Mouse (Mus musculus) spleen, adult 18-20 months (tissue): ENCODE data around the gene Sars2.
A peak's percentile ranks its signal among the peaks of the same experiment; 100 is the strongest.
"Not testable (repeated sequence)": the region's sequence is repeated elsewhere in the genome, so short reads cannot be mapped to it uniquely, and the experiment has no call there.

ENCODE experiments used
- DNase-seq, 2 experiments: peaks; one replicate each; pipeline ENCODE4 v3.0.0; 2022; ENCODE audit warnings: mixed read lengths in 2 of 2

Gene Sars2

DNA sequence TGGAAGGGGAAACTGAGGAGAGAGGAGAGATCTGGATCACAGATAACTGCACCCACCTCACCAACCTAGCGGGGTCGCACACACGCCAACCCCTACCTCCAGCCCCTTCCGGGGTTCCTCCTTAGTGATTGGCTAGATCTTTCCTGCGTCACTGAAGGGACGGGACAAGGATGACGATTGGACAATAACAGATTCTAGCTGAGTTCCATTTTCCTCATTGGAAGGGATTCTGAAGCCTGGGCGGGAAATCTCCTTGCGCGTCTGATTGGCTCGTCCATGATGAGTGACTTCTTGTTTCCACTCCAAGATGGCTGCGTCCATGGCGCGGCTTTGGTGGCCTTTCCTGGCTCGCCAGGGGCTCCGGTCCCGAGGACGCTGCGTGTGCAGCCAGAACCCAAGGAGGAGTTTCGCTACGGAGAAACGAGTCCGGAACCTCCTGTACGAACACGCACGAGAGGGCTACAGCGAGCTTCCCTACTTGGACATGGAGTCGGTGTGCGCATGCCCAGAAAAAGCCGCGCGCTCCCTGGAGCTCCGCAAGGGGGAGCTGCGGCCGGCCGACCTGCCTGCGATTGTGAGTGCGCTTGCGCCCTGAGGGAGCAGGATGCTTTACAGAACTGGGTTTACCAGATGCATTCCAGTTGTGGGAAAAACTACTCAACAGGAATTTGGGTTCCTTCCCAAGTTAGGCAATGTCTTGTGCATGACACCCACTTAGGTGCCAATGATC is at the start of gene Sars2, which contains the start of gene Mrps12:
Gene Sars2 (plus strand): TSS at position 284 of the 730 bp plus-strand sequence.
Gene Mrps12 (minus strand): TSS at position 112 of the 730 bp plus-strand sequence.
- DNase-seq, result peak; percentile 86 to 95

DNA sequence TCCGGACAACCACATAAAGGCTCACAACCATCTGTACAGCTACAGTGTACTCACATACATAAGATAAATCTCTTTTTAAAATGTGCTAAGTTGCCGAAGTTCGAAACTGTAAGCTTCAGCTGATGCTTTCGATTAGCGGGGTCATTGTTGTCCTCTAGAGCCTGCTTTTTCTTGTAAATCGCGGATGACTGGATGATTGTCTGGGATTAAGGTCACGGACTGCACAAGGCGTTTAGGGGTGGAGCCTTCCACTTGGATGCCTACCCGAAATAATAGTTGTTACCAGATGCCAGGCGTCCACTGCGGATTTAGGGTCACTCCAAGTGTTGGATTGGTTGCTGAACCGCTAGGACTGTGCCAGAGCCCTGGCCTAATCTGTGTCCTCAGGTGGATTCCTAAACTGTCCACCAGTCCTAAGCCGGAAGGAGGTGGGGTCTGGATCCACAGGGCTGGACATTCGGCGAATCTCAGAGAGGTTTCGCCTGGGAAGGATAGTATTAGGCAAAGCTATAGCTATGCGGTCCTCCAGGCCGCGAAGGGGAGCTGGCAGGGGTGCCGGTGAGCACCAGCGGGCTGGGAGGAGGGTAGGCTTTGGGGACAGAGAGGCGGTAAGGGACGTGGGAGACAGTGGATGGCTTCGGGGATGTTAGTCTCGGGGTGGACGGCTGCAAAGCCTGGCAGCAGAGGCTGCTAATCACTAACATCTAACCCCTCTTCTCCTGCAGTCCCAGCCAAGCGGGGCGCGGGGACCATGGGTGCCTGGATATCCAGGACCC is 49.1 kb upstream of the Sars2 start, which contains the start of gene Fbxo27:
Gene Fbxo27 (plus strand): TSS at position 305 of the 776 bp plus-strand sequence.
- no peak for DNase-seq

DNA sequence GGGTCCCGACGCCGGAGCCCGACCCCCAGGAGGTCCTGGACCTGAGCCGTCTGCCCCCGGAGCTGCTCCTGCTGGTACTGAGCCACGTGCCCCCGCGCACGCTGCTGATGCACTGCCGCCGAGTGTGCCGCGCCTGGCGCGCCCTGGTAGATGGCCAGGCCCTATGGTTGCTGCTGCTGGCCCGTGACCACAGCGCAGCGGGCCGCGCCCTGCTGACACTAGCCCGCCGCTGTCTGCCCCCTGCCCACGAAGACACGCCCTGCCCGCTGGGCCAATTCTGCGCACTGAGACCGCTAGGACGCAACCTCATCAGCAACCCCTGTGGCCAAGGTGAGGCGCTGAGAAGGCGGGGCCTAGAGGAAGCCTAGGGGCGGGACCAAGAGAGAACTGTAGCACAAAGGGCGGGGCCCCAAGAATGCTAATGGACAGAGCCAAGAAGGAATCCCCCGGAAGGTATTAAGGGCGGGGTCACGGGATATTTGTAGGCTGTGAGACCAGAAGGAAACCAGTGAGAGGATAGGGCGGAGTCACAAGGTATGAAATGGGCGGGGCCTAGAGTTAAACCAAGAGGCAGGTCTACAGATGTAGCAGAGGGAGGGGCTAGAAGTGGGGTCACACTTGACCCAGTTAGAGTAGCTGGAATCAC is 48.3 kb upstream of the Sars2 start:
- peak; percentile 54 to 65 for DNase-seq

DNA sequence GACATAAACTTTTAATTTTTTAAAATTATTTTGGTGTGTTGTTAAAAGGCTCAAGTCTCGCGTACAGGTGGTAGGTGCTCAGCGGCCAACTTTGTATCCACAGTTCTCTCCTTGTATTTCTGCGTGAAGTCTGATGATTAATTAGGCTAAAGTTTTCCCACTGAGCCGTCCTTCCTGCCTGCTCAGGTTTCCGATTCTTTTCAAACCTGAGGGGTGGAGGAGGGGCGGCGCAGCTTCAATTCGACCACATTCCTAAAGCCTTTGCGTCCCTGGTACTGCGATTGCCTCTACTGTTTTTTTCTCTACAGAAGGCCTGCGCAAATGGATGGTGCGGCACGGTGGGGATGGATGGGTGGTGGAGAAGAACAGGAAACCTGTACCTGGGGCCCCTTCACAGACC is 47.4 kb upstream of the Sars2 start:
- no peak for DNase-seq

DNA sequence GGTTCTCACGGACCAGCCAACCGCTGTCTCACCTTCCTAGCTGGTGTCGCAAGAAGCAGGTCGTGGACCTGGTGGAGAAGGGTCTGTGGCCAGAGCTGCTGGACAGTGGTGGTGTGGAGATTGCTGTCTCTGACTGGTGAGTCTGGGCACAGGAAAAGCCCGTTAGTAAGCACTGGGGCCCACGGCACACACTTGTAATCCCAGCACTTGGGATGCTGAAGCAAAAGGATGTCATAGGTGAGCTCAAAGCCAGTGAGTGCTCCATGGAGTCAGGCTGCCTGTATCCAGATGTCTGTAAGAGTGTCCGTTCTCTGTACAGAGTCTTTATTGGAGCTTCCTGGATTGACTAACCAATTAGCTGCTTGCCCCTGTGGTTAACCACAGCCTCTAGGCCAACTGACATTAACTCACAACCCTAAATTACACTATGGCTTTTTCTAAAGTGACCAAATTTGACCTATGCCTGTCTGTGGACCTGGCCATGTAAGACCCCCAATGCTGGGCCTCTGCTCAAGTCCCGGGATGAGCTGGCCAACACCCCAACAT is 46.8 kb upstream of the Sars2 start:
- no peak for DNase-seq

DNA sequence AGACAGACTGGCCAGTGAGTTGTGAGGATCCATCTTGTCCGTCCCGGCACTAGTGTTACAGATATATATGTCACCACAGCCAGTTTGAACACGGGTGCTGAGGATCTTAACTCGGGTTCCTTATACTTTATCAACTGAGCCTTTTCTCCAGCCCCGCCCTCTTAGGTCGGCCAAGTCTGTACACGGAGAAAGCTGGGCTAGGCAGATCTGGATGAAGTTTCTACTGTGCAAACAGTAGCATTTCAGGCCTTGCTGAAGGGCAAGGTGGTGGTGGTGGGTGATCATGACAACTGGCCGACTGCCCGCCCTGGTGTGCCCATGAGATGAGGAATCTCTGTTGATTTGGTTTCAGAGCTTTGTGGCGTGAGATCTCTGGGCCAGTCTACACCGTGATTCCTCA is 44.5 kb upstream of the Sars2 start:
- DNase-seq, result no peak

DNA sequence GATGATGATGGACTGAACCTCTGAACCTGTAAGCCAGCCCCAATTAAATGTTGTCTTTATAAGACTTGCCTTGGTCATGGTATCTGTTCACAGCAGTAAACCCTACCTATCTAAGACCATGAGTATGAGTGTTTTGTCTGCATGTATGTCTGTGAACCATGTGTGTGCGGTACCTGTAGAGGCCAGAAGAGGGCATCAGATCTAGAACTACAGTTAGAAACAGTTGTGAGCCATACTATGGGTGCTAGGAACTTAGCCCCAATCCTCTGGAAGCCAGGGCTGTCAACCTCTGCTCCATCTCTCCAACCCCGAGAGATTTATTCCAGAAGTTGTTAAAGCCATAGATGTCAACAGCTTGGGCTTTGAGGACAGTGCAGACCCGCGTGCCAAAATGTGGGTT is 41.5 kb upstream of the Sars2 start:
- DNase-seq, result no peak

DNA sequence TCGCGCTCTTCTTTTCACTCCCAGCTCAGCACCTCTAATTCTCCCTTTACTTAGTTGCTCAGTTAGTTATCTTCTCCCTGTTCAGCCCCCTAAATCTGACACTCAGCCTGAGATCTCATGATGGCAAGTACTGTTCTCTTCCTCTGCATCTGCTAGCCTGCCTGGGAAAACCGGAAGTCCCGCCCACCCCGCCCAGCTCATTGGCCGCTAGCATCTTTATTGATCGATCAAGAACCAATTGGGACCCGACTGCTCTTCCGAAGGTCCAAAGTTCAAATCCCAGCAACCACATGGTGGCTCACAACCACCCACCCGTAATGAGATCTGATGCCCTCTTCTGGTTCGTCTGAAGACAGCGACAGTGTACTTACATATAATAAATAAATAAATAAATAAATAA is 40.5 kb upstream of the Sars2 start:
- DNase-seq, result not testable (repeated sequence)

DNA sequence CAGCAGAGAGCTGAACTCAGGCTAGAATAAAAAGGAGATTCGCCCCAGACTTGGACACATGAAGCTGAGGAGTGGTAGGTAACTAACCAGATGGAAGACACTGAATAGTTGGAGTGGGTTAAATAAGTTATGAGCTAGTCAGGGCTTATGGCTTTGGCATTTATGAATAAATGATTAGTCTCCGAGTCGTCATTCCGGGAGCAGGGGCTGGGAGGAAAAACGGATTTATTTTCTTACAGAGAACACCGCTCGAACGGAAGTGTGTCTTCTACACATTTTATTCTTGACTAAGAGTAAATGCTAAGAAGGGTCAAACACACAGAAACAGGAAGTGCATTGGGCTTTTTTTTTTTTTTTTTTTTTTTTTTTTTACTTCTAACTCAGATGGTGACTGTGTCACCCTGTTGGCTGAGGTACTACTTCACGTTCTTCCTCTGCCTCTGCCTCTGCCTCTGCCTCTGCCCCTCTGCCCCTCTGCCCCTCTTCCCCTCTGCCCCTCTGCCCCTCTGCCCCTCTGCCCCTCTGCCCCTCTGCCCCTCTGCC is 39.1 kb upstream of the Sars2 start:
- no peak for DNase-seq

DNA sequence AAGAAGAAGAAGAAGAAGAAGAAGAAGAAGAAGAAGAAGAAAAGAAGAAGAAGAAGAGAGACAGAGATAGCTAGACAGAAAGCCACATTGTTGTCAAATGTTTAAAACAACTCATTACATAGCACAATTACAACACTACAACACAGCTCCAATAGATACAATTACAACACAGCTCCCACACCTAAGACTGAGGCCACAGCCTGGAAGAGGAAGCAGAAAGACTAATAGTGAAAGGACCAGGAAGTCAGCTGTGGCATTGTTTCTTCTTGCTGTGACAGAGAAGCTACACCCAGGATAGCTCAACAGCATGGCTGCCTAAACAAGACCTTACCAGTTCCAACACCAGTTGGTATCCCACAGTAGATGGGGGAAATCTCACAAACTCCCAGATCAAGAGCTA is 32.3 kb upstream of the Sars2 start:
- DNase-seq, result no peak

DNA sequence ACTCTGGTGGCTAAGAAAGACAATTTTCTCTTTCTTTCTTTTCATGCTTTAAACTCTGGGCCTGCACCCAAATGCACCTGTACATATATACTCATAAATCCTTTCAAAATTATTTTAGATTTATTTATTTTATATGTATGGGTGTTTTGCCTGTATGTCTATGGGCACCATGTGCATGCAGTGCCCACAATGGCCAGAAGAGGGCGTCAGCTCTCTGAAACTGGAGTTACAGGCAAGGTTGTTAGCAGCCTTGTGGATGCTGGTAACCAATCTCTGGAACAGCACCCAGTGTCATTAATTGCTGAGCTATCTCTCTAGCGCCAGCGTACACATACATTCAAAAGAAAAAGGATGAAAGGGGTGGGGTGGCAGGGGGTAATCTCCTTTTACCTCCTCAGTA is 30.8 kb upstream of the Sars2 start:
- no peak for DNase-seq

DNA sequence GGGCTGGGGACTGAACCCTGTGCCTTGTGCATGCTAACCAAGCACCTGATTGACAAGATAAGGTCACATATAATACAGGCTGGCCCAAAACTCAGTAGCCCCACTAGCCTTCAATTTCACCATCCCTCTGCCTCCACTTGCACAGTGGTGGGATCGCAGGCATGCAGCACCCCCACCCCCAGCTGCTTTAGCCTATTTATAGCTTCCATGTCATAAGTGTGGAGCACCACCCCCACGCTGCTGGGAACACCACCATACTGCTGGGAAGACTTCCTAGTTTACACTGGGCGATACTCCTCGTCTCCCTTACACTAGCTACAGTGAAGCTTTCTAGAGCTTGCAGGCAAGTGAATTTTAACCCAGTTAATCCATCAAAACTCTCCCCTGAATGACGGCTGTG is 27.1 kb upstream of the Sars2 start:
- DNase-seq, result no peak

DNA sequence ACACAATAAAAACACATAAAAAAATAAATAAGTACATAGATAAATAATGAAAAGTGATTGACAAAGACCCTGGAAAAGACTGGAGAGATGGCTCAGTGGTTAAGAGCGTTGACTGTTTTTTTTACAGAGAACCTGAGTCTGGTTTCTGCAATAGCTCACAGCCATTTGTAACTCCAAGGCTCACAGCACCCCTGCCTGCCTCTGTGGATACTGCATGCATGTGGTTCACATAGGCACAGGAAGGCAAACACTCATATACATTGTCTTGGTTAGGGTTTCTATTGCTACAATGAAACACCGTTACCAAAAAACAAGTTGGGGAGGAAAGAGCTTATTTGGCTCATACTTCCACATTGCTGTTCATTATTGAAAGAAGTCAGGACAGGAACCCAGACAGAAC is 26.2 kb upstream of the Sars2 start:
- DNase-seq, result no peak

DNA sequence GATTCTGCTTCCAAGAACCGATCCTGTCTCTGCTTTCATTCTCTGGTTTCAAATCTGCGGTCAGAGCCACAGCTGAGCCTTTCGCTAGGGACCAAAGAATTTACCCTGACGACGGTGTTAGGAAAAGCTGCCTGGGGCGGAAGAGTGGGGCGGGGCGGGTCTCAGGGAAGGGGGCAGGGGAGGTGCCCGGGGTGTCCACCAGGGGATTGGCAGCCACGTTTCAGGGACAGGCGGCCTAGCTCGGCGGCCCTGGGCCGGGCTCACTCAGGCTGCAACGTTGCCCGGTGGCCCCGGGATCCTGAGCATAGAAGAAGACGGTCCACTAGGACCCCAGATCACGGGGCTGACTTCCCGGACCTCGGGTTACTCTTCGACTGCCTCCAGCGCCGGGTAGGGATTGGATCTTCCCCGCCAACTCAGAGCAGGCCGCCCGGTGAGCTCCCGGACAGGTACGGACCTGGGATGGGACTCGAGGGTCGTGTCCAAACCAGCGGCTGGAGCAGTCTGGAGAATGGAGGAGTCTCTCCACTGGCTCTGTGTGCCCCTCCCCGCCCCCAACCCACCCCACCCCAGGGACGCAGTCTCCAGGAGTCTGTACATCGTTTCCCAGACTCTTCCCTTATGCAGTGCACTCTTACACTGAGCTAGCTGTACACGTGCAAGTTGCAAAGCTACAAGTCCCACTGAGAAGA is 25.1 kb upstream of the Sars2 start, which contains the start of gene Fbxo17:
Gene Fbxo17 (plus strand): TSS at position 215 of the 692 bp plus-strand sequence.
- DNase-seq, result peak; percentile 19 to 46

DNA sequence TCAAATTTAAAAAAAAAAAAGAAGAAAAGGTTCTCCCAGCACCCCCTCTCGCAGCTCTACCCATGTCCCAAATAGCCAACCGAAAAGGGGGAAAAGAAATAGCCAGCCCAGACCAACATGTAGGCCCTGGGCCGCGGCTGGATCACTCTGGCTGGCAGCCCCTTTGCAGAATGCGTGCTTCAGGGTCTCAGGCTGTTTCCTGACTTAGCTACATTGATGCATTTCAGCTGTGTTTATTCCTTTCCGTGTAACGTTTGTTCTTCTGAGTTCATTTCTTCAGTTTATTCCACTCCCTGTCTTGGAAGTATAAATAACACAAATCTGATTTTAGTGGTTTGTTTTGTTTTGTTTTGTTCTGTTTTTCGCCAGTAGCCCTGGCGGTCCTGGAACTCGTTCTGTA is 24.1 kb upstream of the Sars2 start:
- no peak for DNase-seq

DNA sequence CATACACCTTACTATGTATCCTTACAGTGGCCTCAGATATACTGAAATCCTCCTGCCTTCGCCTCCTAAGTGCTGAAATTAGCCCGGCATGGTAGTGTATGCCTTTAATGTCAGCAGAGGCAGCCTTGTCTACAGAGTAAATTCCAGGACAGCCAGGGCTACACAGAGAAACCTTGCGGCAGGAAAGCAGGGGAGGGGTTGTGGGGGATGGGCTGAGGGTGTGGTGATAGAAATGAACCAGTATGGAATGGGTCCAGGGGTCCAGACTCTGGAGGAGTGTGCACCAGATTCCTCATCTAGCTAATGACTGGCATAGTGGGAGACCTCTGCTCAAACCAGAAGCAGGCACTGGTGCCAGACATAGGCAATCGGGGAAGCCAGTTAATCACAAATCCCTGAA is 22.6 kb upstream of the Sars2 start:
- DNase-seq, result no peak

DNA sequence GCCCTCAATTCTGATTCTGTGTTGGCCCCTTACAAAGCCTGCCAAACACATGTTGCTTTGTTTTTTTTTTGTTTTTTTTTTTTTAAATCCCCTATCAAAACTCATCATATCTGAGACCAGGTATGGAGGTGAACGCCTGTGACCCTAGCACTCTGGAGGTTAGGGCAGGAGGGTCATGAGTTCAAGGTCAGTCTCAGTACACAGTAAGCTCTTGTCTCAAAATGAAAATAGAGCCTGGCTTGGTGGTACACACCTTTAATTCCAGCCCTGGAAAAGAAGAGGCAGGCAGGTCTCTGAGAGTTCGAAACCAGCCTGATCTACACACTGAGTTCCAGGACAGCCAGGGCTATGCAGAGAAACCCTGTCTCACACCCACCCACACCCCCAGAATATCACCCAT is 22.1 kb upstream of the Sars2 start:
- no peak for DNase-seq

DNA sequence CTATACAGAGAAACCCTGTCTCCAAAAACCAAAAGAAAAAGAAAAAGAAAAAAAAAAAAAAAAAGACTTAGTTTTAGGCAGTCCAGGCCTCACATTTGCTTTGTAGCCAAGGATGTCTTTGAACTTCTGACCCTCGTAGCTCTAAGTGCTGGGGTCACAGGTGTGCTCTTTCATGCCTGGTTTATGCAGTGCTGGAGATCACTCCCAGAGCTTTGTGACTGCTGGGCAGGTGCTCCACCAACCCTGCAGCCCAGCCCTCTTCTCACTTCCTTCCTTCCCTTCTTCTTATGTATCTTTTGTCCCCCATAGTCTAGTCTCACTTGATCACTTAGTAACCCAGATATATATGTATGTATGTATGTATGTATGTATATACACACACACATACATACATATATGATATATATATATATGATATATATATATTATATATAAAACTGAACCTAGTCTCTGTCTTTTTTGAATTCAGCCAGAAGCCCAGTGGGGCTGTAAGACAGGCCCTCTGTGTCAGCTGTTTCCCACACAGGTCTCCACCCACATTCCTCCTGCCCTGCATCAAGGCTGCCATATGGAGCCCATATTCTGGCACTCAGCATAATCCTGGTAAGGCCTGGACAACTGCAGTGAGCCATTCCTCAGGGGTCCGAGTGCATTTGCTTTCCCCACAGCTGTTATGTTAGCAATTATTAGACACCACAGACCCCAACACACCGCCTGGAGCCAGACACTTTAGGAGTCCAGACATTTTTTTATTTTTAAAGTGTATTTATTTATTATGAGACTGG is 20.8 kb upstream of the Sars2 start:
- DNase-seq, result no peak

DNA sequence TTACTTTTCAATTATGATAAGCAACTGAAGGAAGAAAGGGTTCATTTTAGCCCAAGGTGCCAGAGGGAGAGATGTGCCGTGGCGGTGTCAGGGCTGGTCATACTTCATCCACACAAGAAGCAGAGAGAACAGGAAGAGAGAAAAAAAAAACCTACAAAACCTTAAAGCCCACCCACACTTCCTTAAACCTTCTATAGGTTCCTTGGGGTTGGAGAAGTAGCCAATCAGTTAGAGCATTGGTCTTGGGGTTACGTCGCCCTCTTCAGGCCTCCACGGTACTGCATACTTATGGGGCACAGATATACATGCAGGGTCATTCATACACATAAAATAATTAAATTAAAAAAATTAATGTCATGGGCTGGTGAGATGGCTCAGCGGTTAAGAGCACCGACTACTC is 19.7 kb upstream of the Sars2 start:
- DNase-seq, result no peak

DNA sequence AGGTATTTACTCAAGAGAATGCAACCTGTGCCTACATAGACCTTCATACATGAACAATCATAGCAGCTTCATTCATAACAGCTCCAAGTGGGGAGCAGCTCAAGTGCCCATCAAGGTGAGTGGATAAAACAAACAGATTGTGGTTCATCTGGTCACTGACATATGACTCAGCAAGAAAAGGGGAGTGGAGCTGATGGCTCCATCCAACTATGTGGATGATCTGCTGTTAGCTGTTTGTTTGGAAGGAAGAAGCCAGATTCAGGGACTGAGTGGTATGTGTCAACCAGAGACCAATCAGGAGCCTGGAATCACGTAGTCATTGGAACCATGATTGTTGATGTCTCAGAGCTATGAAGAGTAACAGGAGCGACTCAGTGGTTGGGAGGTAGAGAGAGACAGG is 17.2 kb upstream of the Sars2 start:
- DNase-seq, result no peak

DNA sequence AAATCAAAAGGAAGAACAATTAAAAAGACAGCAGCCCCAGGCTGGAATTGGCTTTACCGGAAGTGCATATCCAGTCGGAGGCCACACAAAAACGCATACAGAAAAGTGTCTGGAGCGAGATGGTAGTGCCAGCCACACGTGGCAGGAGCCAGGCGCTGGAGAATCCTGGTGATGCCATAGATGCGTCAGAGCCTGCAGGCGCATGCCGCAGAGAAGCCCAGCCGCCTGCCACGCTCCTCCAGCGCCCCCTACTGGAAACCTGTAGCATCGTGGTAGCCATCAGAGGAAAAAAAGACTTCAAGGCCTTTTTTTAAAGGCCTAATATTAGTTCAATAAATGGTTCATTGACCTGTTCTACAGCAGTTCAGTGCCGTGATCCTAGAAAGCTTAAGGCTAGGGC is 15.2 kb upstream of the Sars2 start:
- peak; percentile 30 to 57 for DNase-seq
